7 mouse cellular contexts compared by ENCODE assay signal in genomic region chr17:56302363-56302996, GRCm38 (mm10). TPM values are rescaled to one million over a fixed set of nuclear protein-coding genes. Genes with fewer than 3 reads are reported as not detected.
DNase-seq lines count a peak whose midpoint lies in the region; ATAC-seq lines count a peak whose summit lies in the region.

No protein-coding gene starts in this region.

- peak overlapping the region; percentile 100 for H3K4me2 ChIP-seq in embryonic facial prominence, embryonic 15.5 days (replicated peaks)
- peak overlapping the region; percentile 99 for H3K4me2 ChIP-seq in kidney, embryonic 15.5 days
- peak overlapping the region; percentile 86; the same call in 1 of the 2 replicates for H3K4me2 ChIP-seq in midbrain, embryonic 14.5 days (ENCODE audit: low read length)

- H3K4me3 ChIP-seq in embryonic facial prominence, embryonic 15.5 days (replicated peaks), result peak overlapping the region; percentile 77; the same call in 1 of the 2 replicates
- H3K4me3 ChIP-seq in kidney, embryonic 15.5 days (replicated peaks), result peak overlapping the region; percentile 88
- no peak overlapping the region for H3K4me3 ChIP-seq in midbrain, embryonic 14.5 days (replicated peaks; ENCODE audit: low read depth, low read length)

- no peak overlapping the region for H3K9ac ChIP-seq in embryonic facial prominence, embryonic 15.5 days
- peak overlapping the region; percentile 79 for H3K9ac ChIP-seq in kidney, embryonic 15.5 days
- H3K9ac ChIP-seq in midbrain, embryonic 14.5 days (replicated peaks; ENCODE audit: low read length), result no peak overlapping the region

- 30% methylated on average over 13 of the region's 13 CpGs for WGBS in embryonic facial prominence, embryonic 15.5 days
- WGBS in kidney, embryonic 15.5 days, result 15% methylated on average over 13 of the region's 13 CpGs
- 13% methylated on average over 13 of the region's 13 CpGs for WGBS in midbrain, embryonic 14.5 days

- ATAC-seq in embryonic facial prominence, embryonic 15.5 days (ENCODE audit: insufficient number of reproducible peaks, low FRiP score, low TSS enrichment, low read depth), result no peak
- ATAC-seq in kidney, embryonic 15.5 days (replicated peaks; ENCODE audit: low FRiP score), result peak; percentile 69
- ATAC-seq in midbrain, embryonic 14.5 days (ENCODE audit: low FRiP score, low TSS enrichment), result no peak
- ATAC-seq in monocyte, adult 5-6 weeks (replicated peaks; ENCODE audit: insufficient number of reproducible peaks, low FRiP score, low TSS enrichment, poor library complexity, severe bottlenecking), result no peak

- DNase-seq in urinary bladder, postnatal 14 days (ENCODE audit: low spot score), result peak; percentile 38
- no peak for DNase-seq in urinary bladder, postnatal 10 days (ENCODE audit: low spot score)
- no peak for DNase-seq in midbrain, embryonic 14.5 days
- no peak for DNase-seq in left cerebral cortex, postnatal 14 days (ENCODE audit: low spot score in 2 of 2)

- no peaks in the 10 kb centered on the region for H3K9me3 ChIP-seq in embryonic facial prominence, embryonic 15.5 days (replicated peaks)
- H3K9me3 ChIP-seq in kidney, embryonic 15.5 days (replicated peaks), result no peaks in the 10 kb centered on the region
- H3K9me3 ChIP-seq in midbrain, embryonic 14.5 days (ENCODE audit: control insufficient read depth, low read length), result no peaks in the 10 kb centered on the region

- peaks cover 46% of the 10 kb centered on the region for H3K4me1 ChIP-seq in embryonic facial prominence, embryonic 15.5 days
- H3K4me1 ChIP-seq in kidney, embryonic 15.5 days, result peaks cover 49% of the 10 kb centered on the region
- H3K4me1 ChIP-seq in midbrain, embryonic 14.5 days (ENCODE audit: control insufficient read depth, insufficient read depth, low read length), result peaks cover 17% of the 10 kb centered on the region

- intact Hi-C loops in left cerebral cortex, postnatal 14 days (cut with DNase I), result no loop called here

- no peaks in the 10 kb centered on the region for H3K36me3 ChIP-seq in embryonic facial prominence, embryonic 15.5 days
- peaks cover 21% of the 10 kb centered on the region for H3K36me3 ChIP-seq in kidney, embryonic 15.5 days
- no peaks in the 10 kb centered on the region for H3K36me3 ChIP-seq in midbrain, embryonic 14.5 days (ENCODE audit: control insufficient read depth, insufficient read depth, low read length)

- no peak overlapping the region for H3K27ac ChIP-seq in embryonic facial prominence, embryonic 15.5 days (replicated peaks)
- peak overlapping the region; percentile 98 for H3K27ac ChIP-seq in kidney, embryonic 15.5 days
- H3K27ac ChIP-seq in midbrain, embryonic 14.5 days (replicated peaks; ENCODE audit: low read depth, low read length), result no peak overlapping the region

- H3K27me3 ChIP-seq in embryonic facial prominence, embryonic 15.5 days, result no peaks in the 10 kb centered on the region
- H3K27me3 ChIP-seq in kidney, embryonic 15.5 days, result no peaks in the 10 kb centered on the region
- H3K27me3 ChIP-seq in midbrain, embryonic 14.5 days (ENCODE audit: control insufficient read depth, insufficient read depth, low read length), result no peaks in the 10 kb centered on the region

RNA-seq across cellular contexts. Expression of gene Uhrf1, which starts 0.6 kb away (rescaled TPM):
- polyA plus RNA-seq in embryonic facial prominence, embryonic 15.5 days (2015; fragmentation: Nextera tagmentation; extraction: Ambion mirVana), result 110 and 113 TPM in 2 replicates
- 162 and 175 TPM in 2 replicates for polyA plus RNA-seq in kidney, embryonic 15.5 days (2015; fragmentation: Nextera tagmentation; extraction: Ambion mirVana)
- polyA plus RNA-seq in midbrain, embryonic 14.5 days (2014; fragmentation: Nextera tagmentation; extraction: Ambion mirVana), result 11.3 and 21.5 TPM in 2 replicates
- 1.2 to 5.9 TPM (median 3.2 TPM) in 3 replicates for total RNA-seq in monocyte, adult 5-6 weeks (2017)
- total RNA-seq in left cerebral cortex, postnatal 14 days (2021), result 1 to 10 TPM; 2.1 to 2.8 TPM

RNA-seq across cellular contexts. Expression of gene Arrdc5, which starts 2.4 kb away (rescaled TPM):
- 0.33 TPM in 1 of 2 replicates, not detected in the other for polyA plus RNA-seq in embryonic facial prominence, embryonic 15.5 days (2015; fragmentation: Nextera tagmentation; extraction: Ambion mirVana)
- polyA plus RNA-seq in kidney, embryonic 15.5 days (2015; fragmentation: Nextera tagmentation; extraction: Ambion mirVana), result 0.31 TPM in 1 of 2 replicates, not detected in the other
- not detected in 2 replicates for polyA plus RNA-seq in midbrain, embryonic 14.5 days (2014; fragmentation: Nextera tagmentation; extraction: Ambion mirVana)
- total RNA-seq in monocyte, adult 5-6 weeks (2017), result not detected in 3 replicates
- total RNA-seq in left cerebral cortex, postnatal 14 days (2021), result not detected

RNA-seq across cellular contexts. Expression of gene Plin3, which starts 9.8 kb away (rescaled TPM):
- 89.5 and 92.6 TPM in 2 replicates for polyA plus RNA-seq in embryonic facial prominence, embryonic 15.5 days (2015; fragmentation: Nextera tagmentation; extraction: Ambion mirVana)
- 68.9 and 77.4 TPM in 2 replicates for polyA plus RNA-seq in kidney, embryonic 15.5 days (2015; fragmentation: Nextera tagmentation; extraction: Ambion mirVana)
- polyA plus RNA-seq in midbrain, embryonic 14.5 days (2014; fragmentation: Nextera tagmentation; extraction: Ambion mirVana), result 6.4 and 11.6 TPM in 2 replicates
- total RNA-seq in monocyte, adult 5-6 weeks (2017), result 10.2 to 15.5 TPM (median 13.4 TPM) in 3 replicates
- total RNA-seq in left cerebral cortex, postnatal 14 days (2021), result 1 to 10 TPM; 4.8 TPM

RNA-seq across cellular contexts. Expression of gene Kdm4b, which starts 23.4 kb away (rescaled TPM):
- polyA plus RNA-seq in embryonic facial prominence, embryonic 15.5 days (2015; fragmentation: Nextera tagmentation; extraction: Ambion mirVana), result 40.1 and 43.6 TPM in 2 replicates
- 32.3 and 34.3 TPM in 2 replicates for polyA plus RNA-seq in kidney, embryonic 15.5 days (2015; fragmentation: Nextera tagmentation; extraction: Ambion mirVana)
- 72.4 and 78.9 TPM in 2 replicates for polyA plus RNA-seq in midbrain, embryonic 14.5 days (2014; fragmentation: Nextera tagmentation; extraction: Ambion mirVana)
- 8.0 to 17.3 TPM (median 10.3 TPM) in 3 replicates for total RNA-seq in monocyte, adult 5-6 weeks (2017)
- 10 to 100 TPM; 75.0 to 87.7 TPM for total RNA-seq in left cerebral cortex, postnatal 14 days (2021)

RNA-seq across cellular contexts. Expression of gene Ticam1, which starts 25.9 kb away (rescaled TPM):
- 6.7 and 7.4 TPM in 2 replicates for polyA plus RNA-seq in embryonic facial prominence, embryonic 15.5 days (2015; fragmentation: Nextera tagmentation; extraction: Ambion mirVana)
- polyA plus RNA-seq in kidney, embryonic 15.5 days (2015; fragmentation: Nextera tagmentation; extraction: Ambion mirVana), result 6.0 and 6.2 TPM in 2 replicates
- polyA plus RNA-seq in midbrain, embryonic 14.5 days (2014; fragmentation: Nextera tagmentation; extraction: Ambion mirVana), result 0.78 and 1.6 TPM in 2 replicates
- total RNA-seq in monocyte, adult 5-6 weeks (2017), result 2.6 to 11.4 TPM (median 3.9 TPM) in 3 replicates
- 1 to 10 TPM; 5.5 to 5.9 TPM for total RNA-seq in left cerebral cortex, postnatal 14 days (2021)
